Mouse (Mus musculus) spleen, adult 2 months (tissue): ENCODE results near the gene Ormdl3. TPM values are rescaled to one million over a fixed set of nuclear protein-coding genes. Genes with fewer than 3 reads are reported as not detected.

Source experiments
- DNase-seq, 2 experiments: peaks; one replicate each; pipeline versions ENCODE4 v3.0.0 to v3.0.0-alpha.2; 2012 to 2021; ENCODE audit warnings: low spot score in 2 of 2, low read depth in 1 of 2
- H3K27ac ChIP-seq: fragments of 200-500 bp; 2 replicates; pipeline ENCODE4 v1.5.1; 2012; ENCODE audit warnings: low read length, inconsistent platforms; ENCODE audit not compliant: insufficient read depth
- H3K27me3 ChIP-seq: fragments of 200-500 bp; 2 replicates; pipeline ENCODE4 v1.6.1; 2012; ENCODE audit warnings: mild to moderate bottlenecking, moderate library complexity, low read length, inconsistent platforms; ENCODE audit not compliant: control insufficient read depth, insufficient read depth
- H3K36me3 ChIP-seq: fragments of 200-500 bp; 2 replicates; pipeline ENCODE4 v1.6.1; 2012; ENCODE audit warnings: mild to moderate bottlenecking, low read length, inconsistent platforms; ENCODE audit not compliant: control insufficient read depth, insufficient read depth
- H3K4me1 ChIP-seq: fragments of 200-500 bp; 2 replicates; pipeline ENCODE4 v1.6.1; 2011; ENCODE audit warnings: inconsistent platforms; ENCODE audit not compliant: control insufficient read depth, insufficient read depth, insufficient read length
- H3K4me3 ChIP-seq: fragments of 200-500 bp; 2 replicates; pipeline ENCODE4 v1.5.1; 2011; ENCODE audit warnings: mild to moderate bottlenecking, inconsistent platforms; ENCODE audit not compliant: insufficient read depth, insufficient read length; ENCODE audit errors: extremely low read depth
- CTCF ChIP-seq: fragments of 200-500 bp; IDR thresholded peaks from 2 replicates; pipeline ENCODE4 v1.5.1; 2011; ENCODE audit warnings: mild to moderate bottlenecking, inconsistent platforms; ENCODE audit not compliant: insufficient read depth, insufficient read length, insufficient replicate concordance; ENCODE audit errors: extremely low read depth
- POLR2A ChIP-seq: fragments of 200-500 bp; IDR thresholded peaks from 2 replicates; pipeline ENCODE4 v1.6.1; 2011; ENCODE audit warnings: low read depth, low read length, inconsistent platforms
- WGBS: fragments of 180-500 bp; shearing (Covaris S2); methylation state at CpG from one replicate; pipeline ENCODE4 v1.1.7; 2018; 5-methylcytosine and 5-hydroxymethylcytosine counted together
- polyA plus RNA-seq: library from polyadenylated mRNA; depleted of rRNA; stranded (reverse); fragments of >200 nt; gene quantifications from 2 replicates; pipeline ENCODE4 v1.2.3, GENCODE M21; 2012

Gene Ormdl3
- polyA plus RNA-seq, 1 experiment = 37.4 TPM

DNA sequence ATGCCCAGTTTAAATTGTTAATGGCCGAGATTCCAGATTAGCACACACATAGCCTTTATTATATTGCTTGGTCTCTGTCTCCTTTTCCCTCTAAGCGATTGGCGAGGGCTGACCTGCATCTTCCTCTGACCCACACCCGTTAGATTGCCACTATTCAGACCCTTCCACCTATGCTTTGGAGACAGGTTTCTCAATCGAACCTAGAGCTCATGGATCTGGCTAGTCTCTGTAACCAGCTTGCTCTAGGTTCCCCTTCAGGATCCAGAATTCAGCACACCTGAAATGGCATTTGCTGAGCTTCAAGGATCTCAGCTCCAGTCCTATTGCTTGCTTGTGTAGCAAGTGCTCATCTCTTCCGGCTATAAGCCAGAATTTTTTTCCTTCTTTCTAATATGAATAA lies 17.7 kb downstream of the Ormdl3 start:
- WGBS = 88% methylated on average over 6 of the region's 6 CpGs
- no peaks in the 10 kb centered on the region for H3K36me3 ChIP-seq
- no peak overlapping the region for H3K4me3 ChIP-seq
- no peak overlapping the region for H3K27ac ChIP-seq
- no peak for TF ChIP-seq CTCF
- no peak for TF ChIP-seq POLR2A
- no peaks in the 10 kb centered on the region for H3K27me3 ChIP-seq
- H3K4me1 ChIP-seq = no peaks in the 10 kb centered on the region
- no peak for DNase-seq

DNA sequence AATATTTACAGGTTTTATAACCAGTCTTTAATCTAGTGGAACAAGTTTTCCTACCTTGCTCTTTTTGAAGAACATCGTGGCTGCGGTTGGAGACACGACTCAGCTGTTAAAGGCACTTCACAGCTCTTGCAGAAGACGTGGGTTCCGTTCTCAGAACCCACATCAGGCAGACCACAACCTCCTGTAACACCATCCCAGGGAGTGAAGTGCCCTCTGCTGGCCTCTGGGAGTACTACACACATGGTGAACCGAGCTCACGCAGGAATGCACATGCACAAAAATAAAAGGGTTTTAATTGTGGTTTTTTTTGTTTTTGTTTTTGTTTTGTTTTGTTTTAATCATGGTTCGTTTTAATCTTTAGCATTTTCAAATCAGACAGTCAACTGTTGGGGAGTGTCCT lies 18.8 kb downstream of the Ormdl3 start:
- Histone ChIP-seq H3K27me3 (no peaks in the 10 kb centered on the region), H3K4me1 (no peaks in the 10 kb centered on the region), H3K27ac (no peak overlapping the region), H3K36me3 (no peaks in the 10 kb centered on the region), H3K4me3 (no peak overlapping the region)
- TF ChIP-seq POLR2A (no peak), CTCF (peak; percentile 25; the same call in 1 of the 2 replicates)
- 74% methylated on average over 8 of the region's 8 CpGs for WGBS
- DNase-seq = no peak

DNA sequence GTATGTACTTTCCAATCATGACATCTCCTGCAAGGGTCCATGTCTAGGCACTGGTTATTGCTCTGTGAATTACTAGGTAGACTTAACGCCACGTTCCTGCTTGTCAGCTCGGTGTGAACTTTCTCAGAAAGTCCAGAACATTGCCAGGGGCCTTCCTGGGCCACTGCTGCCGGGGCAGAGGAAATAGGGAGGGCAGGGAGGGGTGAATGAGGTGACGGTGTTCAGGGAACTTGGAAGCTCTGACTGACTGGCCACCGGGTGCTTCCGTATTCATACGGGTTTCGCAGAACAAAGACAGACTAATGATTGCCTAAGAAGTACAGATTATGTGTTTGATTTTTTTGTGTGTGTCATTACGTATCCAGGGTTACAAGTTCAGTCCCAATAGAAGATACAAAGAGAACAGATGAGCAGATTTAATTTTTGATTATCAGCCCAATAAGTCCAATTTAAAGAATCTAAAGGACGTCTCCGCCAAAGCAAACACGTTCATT lies 23.2 kb downstream of the Ormdl3 start:
- Histone ChIP-seq H3K27me3 (no peaks in the 10 kb centered on the region), H3K4me3 (no peak overlapping the region), H3K36me3 (no peaks in the 10 kb centered on the region), H3K4me1 (no peaks in the 10 kb centered on the region), H3K27ac (no peak overlapping the region)
- TF ChIP-seq CTCF (no peak), POLR2A (no peak)
- WGBS = 74% methylated on average over 13 of the region's 13 CpGs
- no peak for DNase-seq

DNA sequence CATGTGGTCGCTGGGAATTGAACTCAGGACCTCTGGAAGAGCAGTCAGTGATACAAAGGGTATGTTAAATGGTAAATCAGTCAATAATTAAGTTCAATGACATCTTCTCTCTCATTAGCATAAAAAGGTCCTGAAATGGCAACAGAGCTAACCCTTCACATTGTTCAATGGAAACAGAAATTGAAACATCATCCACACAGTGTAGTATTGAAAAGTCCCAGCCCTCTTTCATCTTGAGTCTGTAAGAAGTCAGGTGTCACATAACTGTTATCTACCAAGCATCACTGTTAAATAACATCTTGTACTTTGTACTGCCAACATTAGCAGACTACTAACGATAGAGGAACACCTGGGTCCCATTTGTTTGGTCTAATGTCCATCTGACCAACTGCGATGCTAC lies 24.1 kb downstream of the Ormdl3 start:
- 79% methylated on average over 3 of the region's 3 CpGs for WGBS
- Histone ChIP-seq H3K27ac (no peak overlapping the region), H3K4me1 (no peaks in the 10 kb centered on the region), H3K27me3 (no peaks in the 10 kb centered on the region), H3K4me3 (no peak overlapping the region), H3K36me3 (no peaks in the 10 kb centered on the region)
- no peak for DNase-seq
- TF ChIP-seq POLR2A (no peak), CTCF (no peak)

DNA sequence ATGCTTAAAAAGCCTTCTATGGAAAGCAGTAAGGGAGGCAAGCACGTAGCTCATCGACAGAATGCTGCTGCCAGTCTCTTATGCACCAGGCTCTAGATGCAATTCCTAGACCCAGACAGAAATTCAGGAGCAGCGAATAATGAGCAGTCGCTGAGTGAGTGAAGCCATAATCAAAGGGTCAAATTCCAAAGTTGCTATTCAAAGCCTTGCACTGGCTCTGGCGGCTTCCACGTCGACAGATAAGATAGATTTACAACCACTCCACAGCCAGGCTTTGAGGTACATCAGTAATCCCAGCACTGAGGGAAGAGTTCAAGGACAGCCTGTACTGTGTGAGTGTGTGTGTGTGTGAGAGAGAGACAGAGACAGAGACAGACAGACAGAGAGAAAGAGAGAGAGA lies 26.2 kb downstream of the Ormdl3 start:
- no peak for DNase-seq
- Histone ChIP-seq H3K36me3 (no peaks in the 10 kb centered on the region), H3K27me3 (no peaks in the 10 kb centered on the region), H3K27ac (no peak overlapping the region), H3K4me1 (no peaks in the 10 kb centered on the region), H3K4me3 (no peak overlapping the region)
- 72% methylated on average over 7 of the region's 7 CpGs for WGBS
- no peak for TF ChIP-seq CTCF
- no peak for TF ChIP-seq POLR2A

DNA sequence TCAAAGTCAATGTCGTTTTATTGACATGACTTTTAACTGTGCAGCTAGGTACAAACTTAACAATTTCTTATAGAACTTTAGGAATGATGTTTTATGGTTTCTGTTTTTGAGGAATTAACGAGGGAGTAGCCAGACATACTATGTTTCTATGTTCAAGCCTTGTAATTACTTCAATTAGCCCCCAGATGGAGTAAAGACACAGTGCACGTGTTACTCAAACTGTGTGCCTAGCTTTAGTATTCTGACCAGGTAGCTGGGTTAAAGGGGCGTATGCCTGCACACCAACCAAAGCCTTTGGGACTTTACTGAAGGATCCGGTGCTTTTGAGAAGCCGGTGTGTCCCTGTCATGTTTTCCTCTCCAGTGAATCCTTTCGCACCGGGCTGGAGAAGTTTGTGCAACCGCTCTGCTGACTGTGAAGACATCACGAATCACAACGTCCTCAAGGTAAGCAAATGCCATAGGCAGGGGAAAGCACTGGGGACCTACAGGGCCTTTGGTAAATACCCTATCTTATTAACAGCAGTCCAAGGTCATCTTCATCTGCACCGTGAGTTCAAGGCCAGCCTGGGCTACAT lies 32.0 kb downstream of the Ormdl3 start:
- Histone ChIP-seq H3K36me3 (no peaks in the 10 kb centered on the region), H3K4me1 (peaks cover 3% of the 10 kb centered on the region), H3K27ac (no peak overlapping the region), H3K4me3 (no peak overlapping the region), H3K27me3 (no peaks in the 10 kb centered on the region)
- no peak for DNase-seq
- WGBS = 65% methylated on average over 12 of the region's 12 CpGs
- TF ChIP-seq CTCF (no peak), POLR2A (no peak)

DNA sequence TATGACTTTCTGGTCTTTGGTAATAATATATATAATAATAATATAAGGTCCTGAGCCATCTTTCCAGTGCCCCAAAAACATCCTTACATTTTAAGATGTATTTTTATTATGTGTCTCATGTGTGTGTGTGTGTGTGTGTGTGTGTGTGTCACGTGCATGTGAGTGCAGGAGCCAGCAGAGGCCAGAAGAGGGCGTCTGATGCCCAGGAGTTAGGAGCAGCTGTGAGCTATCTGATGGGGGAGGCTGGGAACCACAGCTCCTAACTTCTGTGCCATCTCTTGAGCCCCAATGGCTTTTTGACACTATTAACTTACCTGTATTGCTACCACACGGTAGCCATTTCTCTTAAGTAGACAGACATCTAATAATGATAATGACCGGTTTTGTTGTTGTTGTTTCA lies 33.2 kb downstream of the Ormdl3 start:
- Histone ChIP-seq H3K27ac (no peak overlapping the region), H3K4me3 (no peak overlapping the region)
- 97% methylated on average over 4 of the region's 4 CpGs for WGBS

More for the DNA sequence above, 33.2 kb downstream of the Ormdl3 start:
- Histone ChIP-seq H3K4me1 (peaks cover 6% of the 10 kb centered on the region), H3K27me3 (no peaks in the 10 kb centered on the region), H3K36me3 (no peaks in the 10 kb centered on the region)
- TF ChIP-seq POLR2A (no peak), CTCF (no peak)
- no peak for DNase-seq
